Mouse (Mus musculus) left cerebral cortex, postnatal 4 days (tissue): ENCODE results near the gene Gm11562. TPM values are rescaled to one million over a fixed set of nuclear protein-coding genes. Genes with fewer than 3 reads are reported as not detected.
A peak's percentile ranks its signal among the peaks of the same experiment; 100 is the strongest.

Experiments used
- DNase-seq: peaks from one replicate; pipeline ENCODE4 v3.0.0-alpha.2; 2022
- intact Hi-C: fragments of 180-260 bp; cut with DNase I; formaldehyde crosslinking; loops from one replicate; pipeline ENCODE4 v1.15.1; 2025
- total RNA-seq, 2 experiments: library from RNA; stranded (reverse); gene quantifications; 2 replicates each; pipeline ENCODE4 v1.2.3; 2021

The Gm11562 gene
- total RNA-seq, 2 experiments from 2014 or later: not detected

GRCm38 (mm10) chr11:99590981-99591380 is 29.3 kb downstream of the Gm11562 start, which contains the start of gene Krtap1-3:
Gene Krtap1-3 (minus strand): TSS chr11:99591339.
- intact Hi-C loops: no loop called here
- no peak for DNase-seq

GRCm38 (mm10) chr11:99585096-99585495 is 35.1 kb downstream of the Gm11562 start:
- intact Hi-C loops: no loop called here
- DNase-seq: no peak

- no peak for DNase-seq
- intact Hi-C loops: no loop called here
These were observed 37.0 kb downstream of the Gm11562 start, which contains the start of gene Krtap1-4 for GRCm38 (mm10) chr11:99583245-99583704. Gene Krtap1-4 (minus strand): TSS chr11:99583654.

GRCm38 (mm10) chr11:99581564-99581963 is 38.7 kb downstream of the Gm11562 start:
- intact Hi-C loops: no loop called here
- DNase-seq: no peak

GRCm38 (mm10) chr11:99581051-99581450 is 39.2 kb downstream of the Gm11562 start:
- no peak for DNase-seq
- intact Hi-C loops: no loop called here

- DNase-seq: no peak
- intact Hi-C loops: no loop called here
These were observed 39.6 kb downstream of the Gm11562 start, which contains the start of gene Krtap1-5 for GRCm38 (mm10) chr11:99580636-99581035. Gene Krtap1-5 (minus strand): TSS chr11:99581016.

- peak; percentile 78 for DNase-seq
- intact Hi-C loops: no loop called here
These were observed 46.1 kb downstream of the Gm11562 start for GRCm38 (mm10) chr11:99574106-99574505.

- DNase-seq: no peak
- intact Hi-C loops: no loop called here
These were observed 47.1 kb downstream of the Gm11562 start for GRCm38 (mm10) chr11:99573164-99573563.

Other genes with a start within 250 kb of the Gm11562 start
- not detected for gene Krt28, start 245.5 kb downstream of the Gm11562 start, total RNA-seq
- 10 to 100 TPM in 1 of 2 experiments, 1 to 10 TPM in 1; 9.5 to 12.3 TPM for gene Krt10, start 231.1 kb downstream of the Gm11562 start, total RNA-seq
- gene Krt12, start 198.2 kb downstream of the Gm11562 start, total RNA-seq: 1 to 10 TPM; 1.2 to 1.7 TPM
- gene Krt20, start 182.3 kb downstream of the Gm11562 start, total RNA-seq: not detected
- not detected for gene Krt23, start 127.3 kb downstream of the Gm11562 start, total RNA-seq
- not detected for gene Krt39, start 99.1 kb downstream of the Gm11562 start, total RNA-seq
- not detected for gene Krt40, start 77.3 kb downstream of the Gm11562 start, total RNA-seq
- not detected for gene Krtap3-3, start 69.6 kb downstream of the Gm11562 start, total RNA-seq
- not detected for gene Krtap3-2, start 63.6 kb downstream of the Gm11562 start, total RNA-seq
- not detected for gene Gm11939, start 61.0 kb downstream of the Gm11562 start, total RNA-seq
- not detected for gene Krtap3-1, start 53.8 kb downstream of the Gm11562 start, total RNA-seq
- gene Krtap1-5, start 39.4 kb downstream of the Gm11562 start, total RNA-seq: not detected
- not detected for gene Krtap1-4, start 36.8 kb downstream of the Gm11562 start, total RNA-seq
- not detected for gene Krtap1-3, start 29.1 kb downstream of the Gm11562 start, total RNA-seq
- gene Krtap9-3, start 22.3 kb downstream of the Gm11562 start, total RNA-seq: not detected
- not detected for gene Gm11938, start 17.1 kb downstream of the Gm11562 start, total RNA-seq
- not detected for gene Gm11937, start 10.2 kb downstream of the Gm11562 start, total RNA-seq
- gene Krtap2-4, start 5.6 kb downstream of the Gm11562 start, total RNA-seq: not detected
- gene Krtap4-1, start 7.8 kb upstream of the Gm11562 start, total RNA-seq: not detected
- not detected for gene Krtap4-2, start 14.6 kb upstream of the Gm11562 start, total RNA-seq
- gene Krtap4-7, start 23.7 kb upstream of the Gm11562 start, total RNA-seq: not detected
- gene Gm11555, start 29.8 kb upstream of the Gm11562 start, total RNA-seq: not detected
- not detected for gene Gm11563, start 38.5 kb upstream of the Gm11562 start, total RNA-seq
- not detected for gene Krtap4-6, start 45.5 kb upstream of the Gm11562 start, total RNA-seq
- gene Gm14190, start 70.3 kb upstream of the Gm11562 start, total RNA-seq: not detected
- not detected for gene Gm14180, start 113.9 kb upstream of the Gm11562 start, total RNA-seq
- not detected for gene Gm11595, start 152.5 kb upstream of the Gm11562 start, total RNA-seq
- not detected for gene Krtap4-8, start 160.3 kb upstream of the Gm11562 start, total RNA-seq
- not detected for gene Krtap4-9, start 164.8 kb upstream of the Gm11562 start, total RNA-seq
- gene Gm11596, start 173.0 kb upstream of the Gm11562 start, total RNA-seq: not detected
- gene Gm11569, start 178.5 kb upstream of the Gm11562 start, total RNA-seq: not detected
- gene Gm11554, start 184.0 kb upstream of the Gm11562 start, total RNA-seq: not detected
- not detected for gene Krtap4-13, start 189.5 kb upstream of the Gm11562 start, total RNA-seq
- gene Gm11564, start 195.2 kb upstream of the Gm11562 start, total RNA-seq: not detected
- gene 2300003K06Rik, start 217.6 kb upstream of the Gm11562 start, total RNA-seq: not detected
- gene Krtap4-16, start 231.2 kb upstream of the Gm11562 start, total RNA-seq: not detected
- gene Gm11568, start 237.5 kb upstream of the Gm11562 start, total RNA-seq: not detected
- gene Gm11559, start 244.0 kb upstream of the Gm11562 start, total RNA-seq: not detected